ENCODE assay signal across 18 mouse cellular contexts in genomic region chr17:65914083-65914482, GRCm38 (mm10). TPM values are rescaled to one million over a fixed set of nuclear protein-coding genes. Genes with fewer than 3 reads are reported as not detected.
A peak's percentile ranks its signal among the peaks of the same experiment; 100 is the strongest.
DNase-seq lines count a peak whose midpoint lies in the region; ATAC-seq lines count a peak whose summit lies in the region.
"Had no signal": no experiment of that assay in that cellular context is flagged by ENCODE, and none has a peak within 500 bp of the region (broad histone marks: within the 10 kb centered on the region; RNA-seq: fewer than 3 reads in every experiment).

No protein-coding gene starts in this region.

- no peak overlapping the region for H3K9ac ChIP-seq in limb, embryonic 15.5 days
- H3K9ac ChIP-seq in forebrain, embryonic 14.5 days (ENCODE audit: low read length), result no peak overlapping the region
- H3K9ac ChIP-seq: heart, embryonic 15.5 days; hindbrain, embryonic 14.5 days; liver, embryonic 13.5 days; neural tube, embryonic 15.5 days had no signal

- DNase-seq in limb, embryonic 10.5 days (ENCODE audit: low spot score), result no peak
- peak; percentile 32 for DNase-seq in R1 (ENCODE audit: low read depth, low spot score)
- peak; percentile 51 for DNase-seq in forebrain, embryonic 14.5 days (ENCODE audit: low spot score)
- peak; percentile 67 for DNase-seq in retina, postnatal 1 day
- no peak for DNase-seq in cerebellum, postnatal 25 days
- DNase-seq: cerebellum, adult 18-20 months; kidney, adult 9 months; liver, embryonic 13.5 days; right cerebral cortex, postnatal 14 days; thymus, postnatal 14 days had no signal

- H3K27me3 ChIP-seq in limb, embryonic 15.5 days, result no peaks in the 10 kb centered on the region
- no peaks in the 10 kb centered on the region for H3K27me3 ChIP-seq in limb, embryonic 10.5 days (ENCODE audit: low read depth, poor library complexity, severe bottlenecking)
- no peaks in the 10 kb centered on the region for H3K27me3 ChIP-seq in forebrain, embryonic 14.5 days (replicated peaks; ENCODE audit: control insufficient read depth, insufficient read depth, low read length)
- H3K27me3 ChIP-seq: heart, embryonic 15.5 days; liver, embryonic 13.5 days; megakaryocyte, embryonic 14.5 days; neural tube, embryonic 15.5 days had no signal

- H3K4me3 ChIP-seq in limb, embryonic 15.5 days, result no peak overlapping the region
- H3K4me3 ChIP-seq in limb, embryonic 10.5 days, result no peak overlapping the region
- no peak overlapping the region for H3K4me3 ChIP-seq in forebrain, embryonic 14.5 days (ENCODE audit: low read depth, low read length)
- H3K4me3 ChIP-seq: erythroblast, embryonic 14.5 days; heart, embryonic 15.5 days; layer of hippocampus, adult 2 months; liver, embryonic 13.5 days; neural tube, embryonic 15.5 days had no signal

- 41% methylated on average over 6 of the region's 6 CpGs for WGBS in limb, embryonic 15.5 days
- 42% methylated on average over 6 of the region's 6 CpGs for WGBS in limb, embryonic 10.5 days
- 9% methylated on average over 6 of the region's 6 CpGs for WGBS in forebrain, embryonic 14.5 days

- ATAC-seq in limb, embryonic 15.5 days (ENCODE audit: insufficient number of reproducible peaks, low FRiP score, low TSS enrichment, low read depth), result 0 out of 2 replicates have a peak, but pooled peaks have one; percentile 27
- ATAC-seq in forebrain, embryonic 14.5 days, result peak; percentile 30; the same call in 1 of the 2 replicates
- ATAC-seq in inflammation-experienced regulatory T-cells, adult 6 months, result no peak

- no peaks in the 10 kb centered on the region for H3K9me3 ChIP-seq in limb, embryonic 15.5 days
- H3K9me3 ChIP-seq in limb, embryonic 10.5 days (replicated peaks), result no peaks in the 10 kb centered on the region
- no peaks in the 10 kb centered on the region for H3K9me3 ChIP-seq in forebrain, embryonic 14.5 days (replicated peaks; ENCODE audit: control insufficient read depth, low read length)
- H3K9me3 ChIP-seq: heart, embryonic 15.5 days; liver, embryonic 13.5 days; megakaryocyte, embryonic 14.5 days; neural tube, embryonic 15.5 days had no signal

- H3K36me3 ChIP-seq in limb, embryonic 15.5 days, result peaks cover 3% of the 10 kb centered on the region; the same call in 1 of the 2 replicates
- peaks cover 8% of the 10 kb centered on the region for H3K36me3 ChIP-seq in limb, embryonic 10.5 days
- peaks cover 2% of the 10 kb centered on the region; the same call in 1 of the 2 replicates for H3K36me3 ChIP-seq in forebrain, embryonic 14.5 days (ENCODE audit: control insufficient read depth, insufficient read depth, low read length)
- H3K36me3 ChIP-seq: heart, embryonic 15.5 days; liver, embryonic 13.5 days; neural tube, embryonic 15.5 days had no signal

- H3K27ac ChIP-seq in limb, embryonic 15.5 days, result peak overlapping the region; percentile 70
- H3K27ac ChIP-seq in limb, embryonic 10.5 days, result no peak overlapping the region
- no peak overlapping the region for H3K27ac ChIP-seq in forebrain, embryonic 14.5 days (ENCODE audit: low read depth, low read length)
- H3K27ac ChIP-seq: heart, embryonic 15.5 days; hindbrain, embryonic 14.5 days; layer of hippocampus, adult 2 months; liver, embryonic 13.5 days; neural tube, embryonic 15.5 days had no signal

- H3K4me1 ChIP-seq in limb, embryonic 15.5 days, result peaks cover 22% of the 10 kb centered on the region
- H3K4me1 ChIP-seq in limb, embryonic 10.5 days, result peaks cover 15% of the 10 kb centered on the region
- peaks cover 9% of the 10 kb centered on the region for H3K4me1 ChIP-seq in forebrain, embryonic 14.5 days (ENCODE audit: control insufficient read depth, insufficient read depth, low read length)

- H3K4me2 ChIP-seq in limb, embryonic 15.5 days, result no peak overlapping the region
- H3K4me2 ChIP-seq in forebrain, embryonic 14.5 days (ENCODE audit: low read length), result no peak overlapping the region
- H3K4me2 ChIP-seq: heart, embryonic 15.5 days; hindbrain, embryonic 14.5 days; liver, embryonic 13.5 days; neural tube, embryonic 15.5 days had no signal

RNA-seq across cellular contexts. Expression of gene Ralbp1, which starts 28.5 kb away (rescaled TPM):
- 179 and 182 TPM in 2 replicates for polyA plus RNA-seq in limb, embryonic 15.5 days (2015; fragmentation: Nextera tagmentation; extraction: Ambion mirVana)
- 53.4 and 64.7 TPM in 2 replicates for polyA plus RNA-seq in limb, embryonic 10.5 days (2016; fragmentation: Nextera tagmentation; extraction: Ambion mirVana)
- 42.9 and 50.2 TPM in 2 replicates for polyA plus RNA-seq in forebrain, embryonic 14.5 days (2014; fragmentation: Nextera tagmentation; extraction: Ambion mirVana)
- 10 to 100 TPM; 48.4 to 62.8 (median 60.1) TPM for polyA plus RNA-seq in inflammation-experienced regulatory T-cells, adult 6 months (2017; shearing (Covaris generic))

RNA-seq across cellular contexts. Expression of gene Twsg1, which starts 36.9 kb away (rescaled TPM):
- polyA plus RNA-seq in limb, embryonic 15.5 days (2015; fragmentation: Nextera tagmentation; extraction: Ambion mirVana), result 136 and 150 TPM in 2 replicates
- 83.6 and 109 TPM in 2 replicates for polyA plus RNA-seq in limb, embryonic 10.5 days (2016; fragmentation: Nextera tagmentation; extraction: Ambion mirVana)
- polyA plus RNA-seq in forebrain, embryonic 14.5 days (2014; fragmentation: Nextera tagmentation; extraction: Ambion mirVana), result 81.4 and 83.1 TPM in 2 replicates
- polyA plus RNA-seq in inflammation-experienced regulatory T-cells, adult 6 months (2017; shearing (Covaris generic)), result 10 to 100 TPM; 18.6 to 22.8 (median 22.1) TPM

Comparison
In these comparisons a context has a peak if more than half of its experiments do, and no peak if none do; other contexts are left out.
1. DNase-seq: peak in R1 (single experiment), forebrain, embryonic 14.5 days (single experiment) and retina, postnatal 1 day (single experiment); none in limb, embryonic 10.5 days (single experiment) and cerebellum, postnatal 25 days (0 of 2).